Mouse (Mus musculus): ENCODE results near the gene Ripply1.
"Not testable (repeated sequence)": the region's sequence is repeated elsewhere in the genome, so short reads cannot be mapped to it uniquely, and the experiment has no call there.

GRCm38 (mm10) chrX:139758634-139759033 is 23.5 kb downstream of the Ripply1 start:
- not testable (repeated sequence) for TF ChIP-seq CTCF (IDR thresholded peaks at IDR 0.05; ENCODE audit: insufficient read depth, low read length); POLR2A (IDR thresholded peaks at IDR 0.05; ENCODE audit: borderline replicate concordance, extremely low read depth, low read depth, low read length)
